24 mouse cellular contexts compared by ENCODE assay signal in the genomic region with DNA sequence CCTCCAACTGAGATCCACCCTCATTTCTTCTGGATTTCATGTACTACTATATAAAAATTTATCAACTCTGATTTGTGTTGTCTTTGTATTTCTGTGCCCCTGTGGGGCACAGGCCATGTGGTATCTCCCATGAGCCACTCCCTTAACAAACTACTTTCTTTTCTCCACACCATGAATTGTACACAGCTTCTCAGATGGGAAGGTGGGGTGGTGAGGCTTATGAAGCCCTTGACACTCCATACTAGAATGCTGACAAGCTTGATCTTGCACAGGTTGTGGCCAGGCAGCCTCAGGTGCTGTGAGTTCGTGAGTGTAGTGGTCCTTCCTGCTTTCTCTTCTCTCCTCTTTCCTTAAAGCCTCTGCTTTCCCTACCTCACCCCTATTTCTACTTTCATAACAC. TPM values are rescaled to one million over a fixed set of nuclear protein-coding genes. Genes with fewer than 3 reads are reported as not detected.
A peak's percentile ranks its signal among the peaks of the same experiment; 100 is the strongest.
DNase-seq lines count a peak whose midpoint lies in the region; ATAC-seq and TF ChIP-seq lines count a peak whose summit lies in the region.
"Had no signal": no experiment of that assay in that cellular context is flagged by ENCODE, and none has a peak within 500 bp of the region (broad histone marks: within the 10 kb centered on the region; RNA-seq: fewer than 3 reads in every experiment).

No protein-coding gene starts in this region.

- no peak overlapping the region for H3K9ac ChIP-seq in heart, embryonic 12.5 days
- H3K9ac ChIP-seq in heart, adult 2 months (ENCODE audit: low read depth, low read length), result no peak overlapping the region
- no peak overlapping the region for H3K9ac ChIP-seq in kidney, embryonic 15.5 days
- no peak overlapping the region for H3K9ac ChIP-seq in stomach, postnatal 0 days (ENCODE audit: low read length)
- H3K9ac ChIP-seq: embryonic facial prominence, embryonic 12.5 days; embryonic facial prominence, embryonic 15.5 days; forebrain, postnatal 0 days; heart, embryonic 13.5 days; hindbrain, embryonic 14.5 days had no signal

- H3K36me3 ChIP-seq in heart, embryonic 12.5 days, result no peaks in the 10 kb centered on the region
- no peaks in the 10 kb centered on the region for H3K36me3 ChIP-seq in heart, adult 2 months (ENCODE audit: control insufficient read depth, insufficient read depth, low read length)
- no peaks in the 10 kb centered on the region for H3K36me3 ChIP-seq in kidney, embryonic 15.5 days
- H3K36me3 ChIP-seq in kidney, adult 2 months (ENCODE audit: control insufficient read depth, insufficient read depth, low read length), result no peaks in the 10 kb centered on the region
- no peaks in the 10 kb centered on the region for H3K36me3 ChIP-seq in stomach, postnatal 0 days (ENCODE audit: control insufficient read depth, insufficient read depth, low read length)
- H3K36me3 ChIP-seq: embryonic facial prominence, embryonic 12.5 days; embryonic facial prominence, embryonic 15.5 days; heart, embryonic 13.5 days had no signal

- no peaks in the 10 kb centered on the region for H3K9me3 ChIP-seq in heart, embryonic 12.5 days (replicated peaks)
- no peaks in the 10 kb centered on the region for H3K9me3 ChIP-seq in kidney, embryonic 15.5 days (replicated peaks)
- no peaks in the 10 kb centered on the region for H3K9me3 ChIP-seq in stomach, postnatal 0 days (ENCODE audit: control insufficient read depth, low read length)
- H3K9me3 ChIP-seq: embryonic facial prominence, embryonic 12.5 days; embryonic facial prominence, embryonic 15.5 days; heart, embryonic 13.5 days had no signal

- H3K4me2 ChIP-seq in heart, embryonic 12.5 days, result no peak overlapping the region
- no peak overlapping the region for H3K4me2 ChIP-seq in kidney, embryonic 15.5 days
- no peak overlapping the region for H3K4me2 ChIP-seq in stomach, postnatal 0 days (replicated peaks; ENCODE audit: low read depth)
- H3K4me2 ChIP-seq: embryonic facial prominence, embryonic 12.5 days; embryonic facial prominence, embryonic 15.5 days; heart, embryonic 13.5 days; hindbrain, embryonic 14.5 days had no signal

- no peak for TF ChIP-seq POLR2A in heart, adult 2 months (IDR thresholded peaks at IDR 0.05; ENCODE audit: insufficient read depth, low read depth, low read length)
- no peak for TF ChIP-seq POLR2A in kidney, adult 2 months (IDR thresholded peaks at IDR 0.05; ENCODE audit: low read depth, low read length)

- no peak for TF ChIP-seq EP300 in heart, adult 2 months (IDR thresholded peaks at IDR 0.05; ENCODE audit: insufficient read depth, low read depth, low read length)
- no peak for TF ChIP-seq EP300 in stomach, postnatal 0 days (optimal IDR thresholded peaks at IDR 0.05)

- TF ChIP-seq CTCF in heart, adult 2 months (IDR thresholded peaks at IDR 0.05), result no peak
- TF ChIP-seq CTCF in kidney, adult 2 months (conservative IDR thresholded peaks at IDR 0.05; ENCODE audit: insufficient read depth, insufficient read length, low read depth, low read length), result no peak
- TF ChIP-seq CTCF in stomach, postnatal 0 days (IDR thresholded peaks at IDR 0.05; ENCODE audit: low read depth), result no peak

- 0 out of 2 replicates have a peak overlapping the region, but pooled peaks have one; percentile 18 for H3K27ac ChIP-seq in heart, embryonic 12.5 days (ENCODE audit: poor library complexity, severe bottlenecking)
- no peak overlapping the region for H3K27ac ChIP-seq in heart, adult 2 months
- H3K27ac ChIP-seq in kidney, embryonic 15.5 days, result peak overlapping the region; percentile 56; the same call in 1 of the 2 replicates
- H3K27ac ChIP-seq in kidney, adult 2 months (ENCODE audit: insufficient read depth, low read depth, low read length), result no peak overlapping the region
- H3K27ac ChIP-seq in stomach, postnatal 0 days (replicated peaks), result no peak overlapping the region
- H3K27ac ChIP-seq: embryonic facial prominence, embryonic 12.5 days; embryonic facial prominence, embryonic 15.5 days; gastrocnemius, adult 2 months; hindbrain, embryonic 14.5 days had no signal

- 41% methylated on average over 1 of the region's 1 CpGs for WGBS in heart, embryonic 12.5 days
- 71% methylated on average over 1 of the region's 1 CpGs for WGBS in heart, adult 2 months
- 68% methylated on average over 1 of the region's 1 CpGs for WGBS in kidney, embryonic 15.5 days
- WGBS in kidney, adult 2 months, result 83% methylated on average over 1 of the region's 1 CpGs
- 36% methylated on average over 1 of the region's 1 CpGs for WGBS in stomach, postnatal 0 days

- no peaks in the 10 kb centered on the region for H3K79me2 ChIP-seq in heart, adult 2 months (replicated peaks; ENCODE audit: control insufficient read depth, insufficient read depth, low read length)

- no peak for DNase-seq in heart, adult 2 months
- DNase-seq in kidney, adult 2 months, result no peak
- peak; percentile 15 for DNase-seq in induced T-regulatory cell, adult 2 months (ENCODE audit: low read depth)
- DNase-seq in stomach, postnatal 0 days (ENCODE audit: low spot score), result no peak
- DNase-seq in thymus, postnatal 25 days, result no peak
- DNase-seq: adrenal gland, postnatal 10 days; adrenal gland, postnatal 36 days; cerebellum, adult 18-20 months; cerebellum, adult 9-10 months; cerebellum, postnatal 14 days; forebrain, postnatal 0 days; gastrocnemius, adult 2 months; gastrocnemius, postnatal 14 days; heart, adult 11 months; heart, postnatal 14 days; heart, postnatal 4 days had no signal

- H3K4me1 ChIP-seq in heart, embryonic 12.5 days (replicated peaks), result no peaks in the 10 kb centered on the region
- H3K4me1 ChIP-seq in heart, adult 2 months (ENCODE audit: control insufficient read depth, insufficient read depth, low read length), result no peaks in the 10 kb centered on the region
- H3K4me1 ChIP-seq in kidney, embryonic 15.5 days, result peaks cover 14% of the 10 kb centered on the region
- H3K4me1 ChIP-seq in kidney, adult 2 months (ENCODE audit: control insufficient read depth, insufficient read depth, low read length), result no peaks in the 10 kb centered on the region
- H3K4me1 ChIP-seq in stomach, postnatal 0 days (replicated peaks; ENCODE audit: control insufficient read depth, insufficient read depth), result no peaks in the 10 kb centered on the region
- H3K4me1 ChIP-seq: embryonic facial prominence, embryonic 12.5 days; embryonic facial prominence, embryonic 15.5 days had no signal

- no peaks in the 10 kb centered on the region for H3K27me3 ChIP-seq in heart, embryonic 12.5 days (replicated peaks)
- no peaks in the 10 kb centered on the region for H3K27me3 ChIP-seq in heart, adult 2 months (ENCODE audit: control insufficient read depth, insufficient read depth, low read length)
- H3K27me3 ChIP-seq in kidney, embryonic 15.5 days, result no peaks in the 10 kb centered on the region
- no peaks in the 10 kb centered on the region for H3K27me3 ChIP-seq in kidney, adult 2 months (replicated peaks; ENCODE audit: control insufficient read depth, insufficient read depth, low read length)
- no peaks in the 10 kb centered on the region for H3K27me3 ChIP-seq in stomach, postnatal 0 days (ENCODE audit: control insufficient read depth, insufficient read depth, low read length)
- H3K27me3 ChIP-seq: embryonic facial prominence, embryonic 12.5 days; embryonic facial prominence, embryonic 15.5 days; heart, embryonic 13.5 days had no signal

- intact Hi-C loops in heart, adult 2 months (cut with DNase I), result no loop called here

- H3K4me3 ChIP-seq in heart, embryonic 12.5 days, result no peak overlapping the region
- H3K4me3 ChIP-seq in heart, adult 2 months, result no peak overlapping the region
- no peak overlapping the region for H3K4me3 ChIP-seq in kidney, embryonic 15.5 days (replicated peaks)
- no peak overlapping the region for H3K4me3 ChIP-seq in kidney, adult 2 months (ENCODE audit: insufficient read depth, low read depth, low read length)
- no peak overlapping the region for H3K4me3 ChIP-seq in stomach, postnatal 0 days (ENCODE audit: low read depth, low read length)
- H3K4me3 ChIP-seq: embryonic facial prominence, embryonic 12.5 days; embryonic facial prominence, embryonic 15.5 days; gastrocnemius, adult 2 months; heart, embryonic 13.5 days had no signal

- ATAC-seq in heart, embryonic 12.5 days (ENCODE audit: insufficient number of reproducible peaks, low FRiP score), result no peak
- ATAC-seq in kidney, embryonic 15.5 days (replicated peaks; ENCODE audit: low FRiP score), result no peak
- peak; percentile 79 for ATAC-seq in stomach, postnatal 0 days (ENCODE audit: low FRiP score, low TSS enrichment)
- ATAC-seq: activated CD4-positive, CD25-positive, alpha-beta regulatory T cell, adult 4 months; forebrain, embryonic 14.5 days; forebrain, postnatal 0 days had no signal

RNA-seq across cellular contexts. Expression of a gene that starts 6.9 kb away (rescaled TPM):
- polyA plus RNA-seq in heart, embryonic 12.5 days (2016; fragmentation: Nextera tagmentation; extraction: Ambion mirVana), result 32.5 and 34.7 TPM in 2 replicates
- total RNA-seq in heart, adult 2 months (2021), result 10 to 100 TPM in 1 of 2 experiments, 1 to 10 TPM in 1; 5.5 to 10.1 TPM
- polyA plus RNA-seq in heart, adult 2 months (2012; rRNA removed), result 3.2 and 4.7 TPM in 2 replicates
- 58.7 and 59.9 TPM in 2 replicates for polyA plus RNA-seq in kidney, embryonic 15.5 days (2015; fragmentation: Nextera tagmentation; extraction: Ambion mirVana)
- polyA plus RNA-seq in kidney, adult 2 months (2012; rRNA removed), result 54.3 and 56.1 TPM in 2 replicates
- 46.4 and 49.6 TPM in 2 replicates for polyA plus RNA-seq in stomach, postnatal 0 days (2015; fragmentation: Nextera tagmentation; extraction: Ambion mirVana)

Comparison
In these comparisons a context has a peak if more than half of its experiments do, and no peak if none do; other contexts are left out.
1. H3K27ac ChIP-seq: peak in heart, embryonic 12.5 days (single experiment) and kidney, embryonic 15.5 days (single experiment); none in heart, adult 2 months (single experiment), kidney, adult 2 months (single experiment) and stomach, postnatal 0 days (single experiment).